Mouse (Mus musculus): ENCODE data around the gene Tbce.
"Not testable (repeated sequence)": the region's sequence is repeated elsewhere in the genome, so short reads cannot be mapped to it uniquely, and the experiment has no call there.

Tbce gene

GRCm38 (mm10) chr13:14033309-14034072, 5.9 kb downstream of the Tbce start:
- no peak for DNase-seq

GRCm38 (mm10) chr13:14026154-14026820, 13.2 kb downstream of the Tbce start:
- DNase-seq = no peak

- no peak for DNase-seq
Observed at GRCm38 (mm10) chr13:14025554-14025953, 13.9 kb downstream of the Tbce start.

- DNase-seq = not testable (repeated sequence)
Observed at GRCm38 (mm10) chr13:14021417-14021816, 18.0 kb downstream of the Tbce start.

- DNase-seq = no peak
Observed at GRCm38 (mm10) chr13:14018852-14019251, 20.6 kb downstream of the Tbce start.

- DNase-seq = no peak
Observed at GRCm38 (mm10) chr13:14018283-14018682, 21.2 kb downstream of the Tbce start.

- DNase-seq = no peak
Observed at GRCm38 (mm10) chr13:14015609-14016008, 23.8 kb downstream of the Tbce start.

- no peak for DNase-seq
Observed at GRCm38 (mm10) chr13:14014540-14014939, 24.9 kb downstream of the Tbce start.

- no peak for DNase-seq
Observed at GRCm38 (mm10) chr13:14014001-14014400, 25.4 kb downstream of the Tbce start.

GRCm38 (mm10) chr13:14011454-14011995, 27.9 kb downstream of the Tbce start:
- DNase-seq = no peak

- no peak for DNase-seq
Observed at GRCm38 (mm10) chr13:14006056-14006455, 33.4 kb downstream of the Tbce start.

- no peak for DNase-seq
Observed at GRCm38 (mm10) chr13:14004999-14005398, 34.4 kb downstream of the Tbce start.

- DNase-seq = no peak
Observed at GRCm38 (mm10) chr13:14004086-14004485, 35.4 kb downstream of the Tbce start.

GRCm38 (mm10) chr13:14002706-14003105, 36.7 kb downstream of the Tbce start:
- no peak for DNase-seq

GRCm38 (mm10) chr13:13997476-13997875, 42.0 kb downstream of the Tbce start:
- no peak for DNase-seq

GRCm38 (mm10) chr13:13995046-13995445, 44.4 kb downstream of the Tbce start:
- no peak for DNase-seq

GRCm38 (mm10) chr13:13993041-13993440, 46.4 kb downstream of the Tbce start:
- no peak for DNase-seq

- no peak for DNase-seq
Observed at GRCm38 (mm10) chr13:13990391-13990790, 49.0 kb downstream of the Tbce start.

GRCm38 (mm10) chr13:13989135-13989534, 50.3 kb downstream of the Tbce start:
- DNase-seq = no peak

GRCm38 (mm10) chr13:13983523-13983922, 55.9 kb downstream of the Tbce start:
- DNase-seq = no peak

- DNase-seq = not testable (repeated sequence)
Observed at GRCm38 (mm10) chr13:13981842-13982241, 57.6 kb downstream of the Tbce start.

GRCm38 (mm10) chr13:13969796-13970195, 69.6 kb downstream of the Tbce start:
- no peak for DNase-seq

GRCm38 (mm10) chr13:13968629-13969111, 70.8 kb downstream of the Tbce start:
- DNase-seq = no peak

GRCm38 (mm10) chr13:13966172-13966571, 73.3 kb downstream of the Tbce start:
- DNase-seq = no peak

All from kidney, postnatal 4 days (tissue).